Mouse (Mus musculus) G1E (cell line): ENCODE measurements around the gene Tmem19.

Experiments used
- CTCF ChIP-seq: IDR thresholded peaks from 2 replicates; pipeline ENCODE4 v1.5.1; 2012; ENCODE audit warnings: low read depth, low read length, inconsistent platforms, mixed read lengths
- GATA1 ChIP-seq: IDR thresholded peaks from 2 replicates; pipeline ENCODE4 v1.6.1; 2012; ENCODE audit warnings: borderline replicate concordance, low read length, inconsistent platforms, mixed read lengths
- GATA2 ChIP-seq: IDR thresholded peaks from 2 replicates; pipeline ENCODE4 v1.6.1; 2012; ENCODE audit warnings: low read depth, low read length, inconsistent platforms, borderline replicate concordance
- TAL1 ChIP-seq: conservative IDR thresholded peaks from 2 replicates; pipeline ENCODE4 v1.6.1; 2012; ENCODE audit warnings: low read depth, low read length, inconsistent platforms, mixed read lengths

GRCm38 (mm10) chr10:115312732-115313131 lies 49.6 kb downstream of the Tmem19 start:
- no peak for TF ChIP-seq CTCF
- TF ChIP-seq GATA1: no peak
- TF ChIP-seq GATA2: no peak
- no peak for TF ChIP-seq TAL1
